Mouse (Mus musculus) telencephalon, adult 2 months (tissue): ENCODE measurements around the gene Prrx2.

Source experiments
- DNase-seq: peaks from one replicate; pipeline ENCODE4 v3.0.0-alpha.2; 2011; ENCODE audit warnings: low read depth, low spot score

The Prrx2 gene

GRCm38 (mm10) chr2:30870863-30871262 is 36.1 kb downstream of the Prrx2 start:
- no peak for DNase-seq

GRCm38 (mm10) chr2:30872669-30873068 is 37.9 kb downstream of the Prrx2 start:
- DNase-seq, result no peak

GRCm38 (mm10) chr2:30874445-30874844 is 39.7 kb downstream of the Prrx2 start:
- DNase-seq, result no peak

GRCm38 (mm10) chr2:30875096-30875495 is 40.3 kb downstream of the Prrx2 start:
- DNase-seq, result no peak

GRCm38 (mm10) chr2:30875621-30876432 is 41.1 kb downstream of the Prrx2 start:
- no peak for DNase-seq

- DNase-seq, result no peak
Observed at GRCm38 (mm10) chr2:30879481-30879880, 44.7 kb downstream of the Prrx2 start.

GRCm38 (mm10) chr2:30881215-30881614 is 46.4 kb downstream of the Prrx2 start:
- DNase-seq, result no peak

GRCm38 (mm10) chr2:30884852-30885373 is 50.1 kb downstream of the Prrx2 start:
- DNase-seq, result no peak

- DNase-seq, result peak; percentile 71
Observed at GRCm38 (mm10) chr2:30885453-30886163, 50.8 kb downstream of the Prrx2 start.

GRCm38 (mm10) chr2:30891002-30891401 is 56.2 kb downstream of the Prrx2 start:
- no peak for DNase-seq

- DNase-seq, result no peak
Observed at GRCm38 (mm10) chr2:30893399-30893798, 58.6 kb downstream of the Prrx2 start.

GRCm38 (mm10) chr2:30893946-30894345 is 59.2 kb downstream of the Prrx2 start:
- no peak for DNase-seq

GRCm38 (mm10) chr2:30897291-30897690 is 62.5 kb downstream of the Prrx2 start:
- no peak for DNase-seq

GRCm38 (mm10) chr2:30899397-30900069 is 64.8 kb downstream of the Prrx2 start:
- DNase-seq, result no peak

- DNase-seq, result no peak
Observed at GRCm38 (mm10) chr2:30901646-30902160, 66.9 kb downstream of the Prrx2 start.

- no peak for DNase-seq
Observed at GRCm38 (mm10) chr2:30902256-30902655, 67.5 kb downstream of the Prrx2 start.

GRCm38 (mm10) chr2:30902726-30903722 is 68.3 kb downstream of the Prrx2 start:
- no peak for DNase-seq

- no peak for DNase-seq
Observed at GRCm38 (mm10) chr2:30904231-30904630, 69.5 kb downstream of the Prrx2 start.

GRCm38 (mm10) chr2:30904991-30905390 is 70.2 kb downstream of the Prrx2 start:
- DNase-seq, result no peak

- DNase-seq, result no peak
Observed at GRCm38 (mm10) chr2:30905906-30906305, 71.1 kb downstream of the Prrx2 start.

GRCm38 (mm10) chr2:30906641-30907040 is 71.9 kb downstream of the Prrx2 start:
- DNase-seq, result no peak
